Mouse (Mus musculus): ENCODE measurements around the gene Frem1. TPM values are rescaled to one million over a fixed set of nuclear protein-coding genes. Genes with fewer than 3 reads are reported as not detected.

Gene Frem1
- polyA plus RNA-seq, 1 experiment, result 2.4 TPM

DNA sequence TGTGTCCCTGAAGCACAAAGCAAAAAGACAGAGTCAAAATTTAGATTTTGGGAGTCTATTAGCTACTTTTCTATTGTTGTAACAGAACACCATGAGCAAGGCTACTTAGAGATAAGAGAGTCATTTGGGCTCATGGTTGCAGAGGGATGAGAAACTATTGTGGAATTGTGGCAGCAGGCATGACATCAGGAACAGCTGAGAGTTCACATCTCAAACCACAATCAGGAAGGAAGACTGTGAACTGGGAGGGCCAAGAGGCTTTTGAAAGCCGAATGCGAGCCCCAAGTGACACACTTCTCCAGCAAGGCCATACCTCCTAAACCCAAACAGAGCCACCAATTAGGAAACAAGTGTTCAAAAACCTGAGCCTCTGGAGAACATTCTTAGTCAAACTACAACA is 9.4 kb upstream of the Frem1 start:
- Histone ChIP-seq H3K27ac (ENCODE audit: insufficient read depth, low read length) (no peak overlapping the region), H3K36me3 (ENCODE audit: control insufficient read depth, insufficient read depth, low read length) (no peaks in the 10 kb centered on the region), H3K4me3 (ENCODE audit: extremely low read depth, insufficient read depth, insufficient read length) (no peak overlapping the region), H3K27me3 (ENCODE audit: control insufficient read depth, insufficient read depth, low read length) (no peaks in the 10 kb centered on the region), H3K4me1 (ENCODE audit: control insufficient read depth, insufficient read depth, insufficient read length) (no peaks in the 10 kb centered on the region)
- WGBS, result 17% methylated on average over 2 of the region's 2 CpGs
- no peak for DNase-seq (ENCODE audit: low read depth in 1 of 2, low spot score in 2 of 2)
- no peak for TF ChIP-seq CTCF (IDR thresholded peaks at IDR 0.05; ENCODE audit: extremely low read depth, insufficient read depth, insufficient read length, insufficient replicate concordance)

DNA sequence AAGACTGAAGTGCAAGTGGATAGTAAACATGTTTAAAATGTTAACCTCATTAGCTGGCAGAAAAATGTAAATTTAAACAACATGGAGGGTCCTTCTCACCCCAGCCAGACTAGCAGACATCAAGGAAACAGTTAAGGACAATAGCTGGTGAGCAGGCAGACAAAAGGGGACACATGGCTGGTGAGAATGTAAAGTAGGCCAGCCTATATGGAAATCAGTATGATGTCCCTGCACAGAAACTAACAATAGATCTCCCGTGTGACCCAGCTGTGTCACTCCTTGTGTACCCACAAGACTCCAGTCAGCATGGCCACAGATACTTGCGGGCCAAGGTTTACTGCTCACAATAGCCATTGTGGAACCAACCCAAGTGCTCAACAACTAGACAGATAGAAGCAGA is 6.5 kb upstream of the Frem1 start:
- Histone ChIP-seq H3K4me3 (ENCODE audit: extremely low read depth, insufficient read depth, insufficient read length) (no peak overlapping the region), H3K36me3 (ENCODE audit: control insufficient read depth, insufficient read depth, low read length) (no peaks in the 10 kb centered on the region), H3K4me1 (ENCODE audit: control insufficient read depth, insufficient read depth, insufficient read length) (no peaks in the 10 kb centered on the region), H3K27me3 (ENCODE audit: control insufficient read depth, insufficient read depth, low read length) (no peaks in the 10 kb centered on the region), H3K27ac (ENCODE audit: insufficient read depth, low read length) (no peak overlapping the region)
- no peak for DNase-seq (ENCODE audit: low read depth in 1 of 2, low spot score in 2 of 2)
- TF ChIP-seq CTCF (IDR thresholded peaks at IDR 0.05; ENCODE audit: extremely low read depth, insufficient read depth, insufficient read length, insufficient replicate concordance) (no peak), POLR2A (IDR thresholded peaks at IDR 0.05; ENCODE audit: low read depth, low read length) (no peak)
- WGBS, result 90% methylated on average over 2 of the region's 2 CpGs

DNA sequence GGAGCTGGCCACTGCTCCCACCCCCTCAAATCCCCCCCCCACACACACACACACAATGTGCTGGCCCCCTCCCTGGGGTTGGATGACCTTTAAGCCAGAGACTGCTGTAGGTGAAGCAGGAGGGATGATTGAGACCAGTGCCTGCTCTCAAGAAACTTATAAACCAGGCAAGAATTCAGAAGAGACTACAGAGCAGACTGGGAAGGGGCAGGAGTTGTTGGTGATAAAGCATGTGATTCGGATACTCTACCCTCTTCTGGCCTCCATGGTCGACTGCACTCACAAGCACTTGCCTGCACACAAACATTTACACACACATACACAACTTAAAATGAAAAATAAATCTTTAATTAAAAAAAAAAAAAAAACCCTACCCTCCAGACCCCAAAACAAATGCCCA is 6.0 kb upstream of the Frem1 start:
- Histone ChIP-seq H3K27ac (ENCODE audit: insufficient read depth, low read length) (no peak overlapping the region), H3K4me3 (ENCODE audit: extremely low read depth, insufficient read depth, insufficient read length) (no peak overlapping the region), H3K4me1 (ENCODE audit: control insufficient read depth, insufficient read depth, insufficient read length) (no peaks in the 10 kb centered on the region), H3K36me3 (ENCODE audit: control insufficient read depth, insufficient read depth, low read length) (no peaks in the 10 kb centered on the region), H3K27me3 (ENCODE audit: control insufficient read depth, insufficient read depth, low read length) (no peaks in the 10 kb centered on the region)
- no peak for DNase-seq (ENCODE audit: low read depth in 1 of 2, low spot score in 2 of 2)
- WGBS, result 75% methylated on average over 2 of the region's 2 CpGs
- TF ChIP-seq POLR2A (IDR thresholded peaks at IDR 0.05; ENCODE audit: low read depth, low read length) (no peak), CTCF (IDR thresholded peaks at IDR 0.05; ENCODE audit: extremely low read depth, insufficient read depth, insufficient read length, insufficient replicate concordance) (no peak)

DNA sequence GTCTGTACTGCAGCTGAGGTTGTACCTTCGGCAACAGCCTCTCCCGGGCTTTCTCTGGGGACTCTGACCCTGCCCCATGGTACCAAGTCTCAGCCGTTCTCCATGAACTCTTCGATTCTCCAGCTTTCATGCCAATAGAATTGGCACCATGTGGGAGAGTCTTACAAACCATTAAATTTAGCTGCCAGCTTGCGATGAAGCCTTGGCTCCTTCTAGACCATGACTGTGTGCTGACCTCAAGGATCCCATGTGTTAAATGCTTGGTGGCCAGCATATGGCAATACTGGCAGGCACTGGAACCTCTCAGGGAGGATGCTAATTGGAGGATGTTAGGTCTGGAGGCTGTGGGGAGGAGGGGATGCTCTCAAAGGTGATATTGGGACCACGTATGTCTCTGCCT is 4.4 kb upstream of the Frem1 start:
- TF ChIP-seq POLR2A (IDR thresholded peaks at IDR 0.05; ENCODE audit: low read depth, low read length), result no peak
- TF ChIP-seq CTCF (IDR thresholded peaks at IDR 0.05; ENCODE audit: extremely low read depth, insufficient read depth, insufficient read length, insufficient replicate concordance), result no peak
- Histone ChIP-seq H3K27ac (ENCODE audit: insufficient read depth, low read length) (no peak overlapping the region), H3K36me3 (ENCODE audit: control insufficient read depth, insufficient read depth, low read length) (no peaks in the 10 kb centered on the region), H3K4me3 (ENCODE audit: extremely low read depth, insufficient read depth, insufficient read length) (no peak overlapping the region), H3K4me1 (ENCODE audit: control insufficient read depth, insufficient read depth, insufficient read length) (no peaks in the 10 kb centered on the region), H3K27me3 (ENCODE audit: control insufficient read depth, insufficient read depth, low read length) (no peaks in the 10 kb centered on the region)
- 93% methylated on average over 6 of the region's 6 CpGs for WGBS
- no peak for DNase-seq (ENCODE audit: low read depth in 1 of 2, low spot score in 2 of 2)

DNA sequence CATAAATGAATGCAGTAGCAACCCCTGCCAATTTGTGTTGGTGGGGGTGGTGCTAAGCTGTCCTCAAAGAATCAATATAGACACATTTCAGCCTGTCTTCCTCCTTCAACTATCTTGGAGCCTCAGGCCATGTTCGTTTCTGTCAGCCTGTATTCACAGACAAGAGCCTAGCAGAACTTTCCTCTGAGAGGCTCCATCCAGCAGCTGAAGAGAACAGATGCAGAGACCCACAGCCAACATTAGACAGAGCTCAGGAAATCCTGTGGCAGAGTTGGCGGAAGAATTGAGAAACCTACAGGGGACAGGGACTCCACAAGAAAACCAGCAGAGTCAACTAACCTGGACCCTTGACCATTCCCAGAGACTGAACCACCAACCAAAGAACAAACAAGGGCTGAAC is 3.3 kb upstream of the Frem1 start:
- Histone ChIP-seq H3K36me3 (ENCODE audit: control insufficient read depth, insufficient read depth, low read length) (no peaks in the 10 kb centered on the region), H3K4me1 (ENCODE audit: control insufficient read depth, insufficient read depth, insufficient read length) (no peaks in the 10 kb centered on the region), H3K4me3 (ENCODE audit: extremely low read depth, insufficient read depth, insufficient read length) (no peak overlapping the region), H3K27me3 (ENCODE audit: control insufficient read depth, insufficient read depth, low read length) (no peaks in the 10 kb centered on the region), H3K27ac (ENCODE audit: insufficient read depth, low read length) (no peak overlapping the region)
- 19% methylated on average over 2 of the region's 2 CpGs for WGBS
- TF ChIP-seq POLR2A (IDR thresholded peaks at IDR 0.05; ENCODE audit: low read depth, low read length) (no peak), CTCF (IDR thresholded peaks at IDR 0.05; ENCODE audit: extremely low read depth, insufficient read depth, insufficient read length, insufficient replicate concordance) (no peak)
- DNase-seq (ENCODE audit: low read depth in 1 of 2, low spot score in 2 of 2), result no peak

DNA sequence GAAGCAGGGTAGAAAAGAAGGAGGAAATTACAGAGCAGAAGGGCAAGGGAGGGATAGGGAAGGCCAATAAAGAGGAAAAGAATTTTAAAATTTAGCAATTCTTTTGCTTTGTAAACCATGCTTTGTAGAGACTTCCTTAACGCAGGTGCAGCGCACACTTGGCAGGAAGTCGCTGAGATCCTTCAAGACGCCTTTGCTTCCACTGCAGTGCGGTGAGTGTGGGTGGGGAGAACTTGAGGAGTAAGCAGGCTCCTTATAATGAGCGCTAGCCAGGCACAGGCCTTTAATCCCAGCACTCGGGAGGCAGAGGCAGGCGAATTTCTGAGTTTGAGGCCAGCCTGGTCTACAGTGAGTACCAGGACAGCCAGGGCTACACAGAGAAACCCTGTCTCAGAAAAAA is 1.1 kb upstream of the Frem1 start:
- H3K4me3 ChIP-seq (ENCODE audit: extremely low read depth, insufficient read depth, insufficient read length), result no peak overlapping the region
- no peak for TF ChIP-seq CTCF (IDR thresholded peaks at IDR 0.05; ENCODE audit: extremely low read depth, insufficient read depth, insufficient read length, insufficient replicate concordance)
- TF ChIP-seq POLR2A (IDR thresholded peaks at IDR 0.05; ENCODE audit: low read depth, low read length), result no peak
- H3K36me3 ChIP-seq (ENCODE audit: control insufficient read depth, insufficient read depth, low read length), result no peaks in the 10 kb centered on the region
- no peak overlapping the region for H3K27ac ChIP-seq (ENCODE audit: insufficient read depth, low read length)
- no peaks in the 10 kb centered on the region for H3K27me3 ChIP-seq (ENCODE audit: control insufficient read depth, insufficient read depth, low read length)
- no peak for DNase-seq (ENCODE audit: low read depth in 1 of 2, low spot score in 2 of 2)
- 26% methylated on average over 8 of the region's 8 CpGs for whole genome bisulfite sequencing
- H3K4me1 ChIP-seq (ENCODE audit: control insufficient read depth, insufficient read depth, insufficient read length), result no peaks in the 10 kb centered on the region

DNA sequence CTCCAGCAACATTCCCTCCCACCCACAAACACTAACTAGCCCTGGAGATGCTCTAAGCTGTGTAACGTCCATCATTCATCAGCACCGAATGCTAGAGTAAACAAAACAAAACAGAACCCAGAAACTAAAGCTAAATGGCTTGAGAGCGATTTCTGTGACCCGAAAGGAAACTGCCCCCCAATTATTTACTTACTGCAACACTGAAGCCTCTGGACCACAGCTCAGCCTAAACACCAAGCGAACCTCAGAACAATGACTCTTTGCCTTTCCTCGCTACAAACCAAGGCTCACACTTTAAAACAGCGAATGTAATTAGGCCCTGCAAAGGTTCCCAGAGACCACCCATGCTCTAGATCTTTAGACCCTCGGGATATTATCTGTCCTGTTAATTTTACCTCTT is 963 bp downstream of the Frem1 start:
- no peak overlapping the region for H3K4me3 ChIP-seq (ENCODE audit: extremely low read depth, insufficient read depth, insufficient read length)

More for the DNA sequence above, 963 bp downstream of the Frem1 start:
- DNase-seq (ENCODE audit: low read depth in 1 of 2, low spot score in 2 of 2), result no peak
- Histone ChIP-seq H3K36me3 (ENCODE audit: control insufficient read depth, insufficient read depth, low read length) (no peaks in the 10 kb centered on the region), H3K27me3 (ENCODE audit: control insufficient read depth, insufficient read depth, low read length) (no peaks in the 10 kb centered on the region), H3K27ac (ENCODE audit: insufficient read depth, low read length) (no peak overlapping the region), H3K4me1 (ENCODE audit: control insufficient read depth, insufficient read depth, insufficient read length) (no peaks in the 10 kb centered on the region)
- 77% methylated on average over 8 of the region's 8 CpGs for WGBS
- TF ChIP-seq POLR2A (IDR thresholded peaks at IDR 0.05; ENCODE audit: low read depth, low read length), result no peak
- no peak for TF ChIP-seq CTCF (IDR thresholded peaks at IDR 0.05; ENCODE audit: extremely low read depth, insufficient read depth, insufficient read length, insufficient replicate concordance)

All from spleen, adult 2 months (tissue).